Mouse (Mus musculus): Measurements from ENCODE around the gene Ctss.

DNA sequence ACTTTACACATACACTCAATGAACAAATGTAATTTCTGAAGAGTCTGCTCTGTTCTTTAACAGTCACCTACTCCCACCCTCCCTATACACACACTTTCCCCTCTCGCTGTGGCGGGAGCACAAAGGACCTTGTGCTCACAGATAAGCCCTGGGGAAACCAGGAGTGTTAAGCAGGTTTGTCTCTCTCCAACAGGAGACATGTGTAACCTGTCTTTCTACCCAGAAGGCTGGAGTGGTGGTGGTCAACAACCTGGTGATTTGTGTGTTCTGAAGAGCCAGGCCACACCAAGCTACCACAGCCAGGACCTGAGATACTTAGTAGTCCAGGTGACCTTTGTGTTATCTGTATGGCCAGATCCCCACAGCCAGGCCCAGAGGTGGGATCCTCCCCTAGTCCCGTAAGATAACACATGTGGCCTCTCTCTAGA lies 10.0 kb upstream of the Ctss start:
- TF ChIP-seq POLR2A (IDR thresholded peaks at IDR 0.05; ENCODE audit: borderline replicate concordance, extremely low read depth, insufficient read depth, insufficient read length, poor library complexity, severe bottlenecking) (no peak), CTCF (IDR thresholded peaks at IDR 0.05; ENCODE audit: borderline replicate concordance, extremely low read depth, insufficient read depth, insufficient read length) (no peak)
